Comparison of ENCODE assay signal across 8 mouse cellular contexts in the genomic region with DNA sequence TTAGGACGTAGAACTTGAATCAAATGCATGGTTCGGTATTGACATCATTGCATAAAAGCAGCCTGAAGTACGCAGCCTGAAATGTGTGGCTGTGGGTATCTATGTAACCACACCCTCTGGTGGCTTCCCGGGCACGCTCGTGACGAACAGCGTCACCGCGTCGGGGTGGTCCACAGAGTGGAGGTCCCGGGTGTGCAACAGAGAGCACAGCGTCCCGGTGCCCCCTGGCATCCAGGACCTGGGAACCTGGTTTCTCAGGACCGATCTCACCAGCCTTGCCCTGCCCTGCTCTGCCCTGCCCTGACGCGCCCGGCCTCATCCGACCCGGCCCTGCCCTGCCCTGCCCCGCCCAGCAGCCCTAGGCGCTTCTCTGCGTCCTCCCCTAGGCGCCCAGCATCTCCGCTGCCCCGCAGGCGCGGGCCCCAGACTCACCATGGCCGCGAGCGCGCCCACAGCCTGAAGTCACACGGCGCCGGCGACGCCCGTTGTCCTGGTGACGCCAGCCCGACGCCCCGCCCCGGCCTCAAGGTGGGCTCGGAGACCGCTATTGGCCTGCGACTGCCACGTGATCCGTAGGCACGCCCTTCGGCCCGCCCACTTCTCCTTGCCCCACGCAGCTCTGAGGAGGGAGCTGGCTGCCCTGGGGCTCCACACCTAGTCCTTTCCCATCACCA. TPM values are rescaled to one million over a fixed set of nuclear protein-coding genes. Genes with fewer than 3 reads are reported as not detected.
A peak's percentile ranks its signal among the peaks of the same experiment; 100 is the strongest.
DNase-seq lines count a peak whose midpoint lies in the region; ATAC-seq and TF ChIP-seq lines count a peak whose summit lies in the region.

No protein-coding gene starts in this region.

- H3K27ac ChIP-seq in hindbrain, postnatal 0 days, result peak overlapping the region; percentile 78
- H3K27ac ChIP-seq in left cerebral cortex, adult 2 months, result peak overlapping the region; percentile 93
- 0 out of 2 replicates have a peak overlapping the region, but pooled peaks have one; percentile 10 for H3K27ac ChIP-seq in macrophage

- peaks cover 43% of the 10 kb centered on the region for H3K79me2 ChIP-seq in macrophage (ENCODE audit: inconsistent target)

- intact Hi-C loops in left cerebral cortex, adult 2 months (cut with DNase I), result no loop called here

- no peaks in the 10 kb centered on the region for H3K36me3 ChIP-seq in hindbrain, postnatal 0 days (ENCODE audit: insufficient read depth, low read length)
- H3K36me3 ChIP-seq in macrophage (ENCODE audit: inconsistent target), result no peaks in the 10 kb centered on the region

- peak overlapping the region; percentile 80 for H3K4me2 ChIP-seq in hindbrain, postnatal 0 days (ENCODE audit: low read depth, low read length)

- peaks cover 12% of the 10 kb centered on the region for H3K4me1 ChIP-seq in hindbrain, postnatal 0 days (ENCODE audit: insufficient read depth, low read length)

- peak; percentile 97 for DNase-seq in ZHBTc4 (ENCODE audit: low read depth, low spot score)
- DNase-seq in cerebellum, postnatal 36 days, result peak; percentile 84 to 90
- DNase-seq in frontal cortex, postnatal 36 days (ENCODE audit: low spot score in 2 of 2), result peak; percentile 81 to 87
- peak; percentile 94 for DNase-seq in hindbrain, postnatal 0 days (ENCODE audit: low spot score)
- peak; percentile 88 to 90 for DNase-seq in left cerebral cortex, adult 2 months (ENCODE audit: extremely low spot score in 1 of 2, low spot score in 2 of 2)
- peak; percentile 81 for DNase-seq in retina, postnatal 7 days (ENCODE audit: low read depth, low spot score)
- DNase-seq in urinary bladder, postnatal 14 days (ENCODE audit: low spot score), result peak; percentile 55

- WGBS in hindbrain, postnatal 0 days, result under 1% methylated on average over 46 of the region's 52 CpGs
- under 1% methylated on average over 52 of the region's 52 CpGs for WGBS in macrophage (ENCODE audit: missing documents)

- no peaks in the 10 kb centered on the region for H3K9me3 ChIP-seq in hindbrain, postnatal 0 days (ENCODE audit: low read length)

- ATAC-seq in hindbrain, postnatal 0 days, result peak; percentile 96

- H3K9ac ChIP-seq in hindbrain, postnatal 0 days (replicated peaks; ENCODE audit: low read length), result peak overlapping the region; percentile 72

- H3K4me3 ChIP-seq in hindbrain, postnatal 0 days (ENCODE audit: low read length), result peak overlapping the region; percentile 76
- peak overlapping the region; percentile 76 for H3K4me3 ChIP-seq in left cerebral cortex, adult 2 months
- peak overlapping the region; percentile 62 for H3K4me3 ChIP-seq in macrophage (ENCODE audit: inconsistent target)

- peak; percentile 43 for TF ChIP-seq CTCF in hindbrain, postnatal 0 days (IDR thresholded peaks at IDR 0.05; ENCODE audit: low read depth)
- no peak for TF ChIP-seq CTCF in left cerebral cortex, adult 2 months (IDR thresholded peaks at IDR 0.05)

- no peaks in the 10 kb centered on the region for H3K27me3 ChIP-seq in hindbrain, postnatal 0 days (ENCODE audit: insufficient read depth, low read length)

RNA-seq across cellular contexts. Expression of gene Fbxl2, which starts 19.6 kb away (rescaled TPM):
- 35.6 and 36.8 TPM in 2 replicates for total RNA-seq in hindbrain, postnatal 0 days (2014; rRNA removed)
- polyA plus RNA-seq in hindbrain, postnatal 0 days (2015; fragmentation: Nextera tagmentation; extraction: Ambion mirVana), result 23.2 and 27.4 TPM in 2 replicates
- total RNA-seq in left cerebral cortex, adult 2 months (2021), result 10 to 100 TPM; 57.4 to 59.4 TPM
- total RNA-seq in macrophage (2018; cell fraction: chromatin; rRNA removed), result 10 to 100 TPM; 10.9 to 86.0 (median 38.8) TPM
- 10 to 100 TPM in 2 of 26 experiments, 1 to 10 TPM in 24; 3.2 to 10.3 (median 6.1) TPM for total RNA-seq in macrophage (2018; cell fraction: cytosol; rRNA removed)
- 10 to 100 TPM in 17 of 26 experiments, 1 to 10 TPM in 9; 6.2 to 65.9 (median 18.6) TPM for total RNA-seq in macrophage (2018; cell fraction: nucleus; rRNA removed)
- 4.1 to 8.3 TPM (median 8.2 TPM) in 3 replicates for polyA plus RNA-seq in macrophage (2018)

RNA-seq across cellular contexts. Expression of gene Susd5, which starts 30.5 kb away (rescaled TPM):
- 2.6 TPM in 2 replicates for total RNA-seq in hindbrain, postnatal 0 days (2014; rRNA removed)
- 1.8 and 2.0 TPM in 2 replicates for polyA plus RNA-seq in hindbrain, postnatal 0 days (2015; fragmentation: Nextera tagmentation; extraction: Ambion mirVana)
- total RNA-seq in left cerebral cortex, adult 2 months (2021), result 10 to 100 TPM in 1 of 2 experiments, 1 to 10 TPM in 1; 9.1 to 11.8 TPM
- total RNA-seq in macrophage (2018; cell fraction: chromatin; rRNA removed), result not detected
- total RNA-seq in macrophage (2018; cell fraction: cytosol; rRNA removed), result not detected
- total RNA-seq in macrophage (2018; cell fraction: nucleus; rRNA removed), result not detected
- not detected in 3 replicates for polyA plus RNA-seq in macrophage (2018)

Comparison
In these comparisons a context has a peak if more than half of its experiments do, and no peak if none do; other contexts are left out.
1. Peak in every context shown above with its lines: DNase-seq, ATAC-seq, H3K4me3 ChIP-seq and H3K27ac ChIP-seq.
2. H3K27ac ChIP-seq: peak in every context shown above with its lines; median percentile 93 in left cerebral cortex, adult 2 months; 78 in hindbrain, postnatal 0 days; 10 in macrophage.